Mouse (Mus musculus): ENCODE data around the gene Rex1bd.

DNA sequence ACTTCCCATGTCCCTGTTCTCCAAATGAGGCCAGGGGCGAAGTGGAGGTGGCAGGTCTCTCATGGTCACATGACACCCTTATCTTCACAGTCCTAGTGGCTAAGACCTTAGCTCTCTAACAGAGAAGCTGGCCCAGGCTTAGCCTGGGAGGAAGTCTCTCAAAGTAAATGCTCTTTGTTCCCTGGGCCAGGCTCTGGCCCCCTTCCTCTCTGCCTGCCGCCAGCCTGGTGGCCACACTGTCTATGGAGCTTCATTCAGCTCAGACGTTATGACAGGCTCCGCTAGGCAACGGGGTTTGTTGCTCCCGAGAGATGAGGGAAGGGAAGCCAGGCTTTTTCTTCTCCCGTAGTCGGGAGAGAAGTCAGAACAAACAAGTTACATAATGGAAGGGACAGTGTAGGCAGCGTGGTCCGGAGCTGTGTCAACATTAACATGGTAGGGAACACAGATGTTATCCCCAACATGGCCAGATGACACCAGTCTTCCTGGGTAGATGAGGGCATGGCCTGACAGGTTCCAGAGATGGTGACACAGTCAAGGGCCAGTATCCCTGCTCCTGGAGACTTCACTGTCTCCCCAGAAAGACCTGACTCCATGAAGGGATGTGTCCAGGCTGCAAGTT is 37.1 kb downstream of the Rex1bd start:
- TF ChIP-seq POLR2A (IDR thresholded peaks at IDR 0.05; ENCODE audit: extremely low read depth, insufficient read depth, low read length) (no peak), CTCF (IDR thresholded peaks at IDR 0.05; ENCODE audit: extremely low read depth, insufficient read depth, low read length) (no peak)
